Mouse (Mus musculus) intestine, postnatal 0 days (tissue): ENCODE measurements around the gene L2hgdh. TPM values are rescaled to one million over a fixed set of nuclear protein-coding genes. Genes with fewer than 3 reads are reported as not detected.

Source experiments
- ATAC-seq: fragments of 200-750 bp; cut with Nextera tagmentation; 2 replicates; pipeline ENCODE4 v1.8.0; 2017; ENCODE audit warnings: mild to moderate bottlenecking, moderate TSS enrichment, moderate library complexity
- H3K27ac ChIP-seq: fragments of 300-500 bp; sonication (generic); 2 replicates; pipeline ENCODE4 v1.5.1; 2014; ENCODE audit warnings: mild to moderate bottlenecking, low read depth, low read length, moderate library complexity
- H3K27me3 ChIP-seq: fragments of 300-500 bp; sonication (generic); replicated peaks from 2 replicates; pipeline ENCODE4 v1.6.1; 2014; ENCODE audit warnings: low read length, mixed read lengths; ENCODE audit not compliant: control insufficient read depth, insufficient read depth
- H3K36me3 ChIP-seq: fragments of 300-500 bp; sonication (generic); 2 replicates; pipeline ENCODE4 v1.6.1; 2014; ENCODE audit warnings: mild to moderate bottlenecking, moderate library complexity; ENCODE audit not compliant: control insufficient read depth, insufficient read depth
- H3K4me1 ChIP-seq: fragments of 300-500 bp; sonication (generic); replicated peaks from 2 replicates; pipeline ENCODE4 v1.6.1; 2014; ENCODE audit warnings: antibody characterized with exemption, low read length, mixed read lengths; ENCODE audit not compliant: control insufficient read depth, insufficient read depth
- H3K4me2 ChIP-seq: fragments of 300-500 bp; sonication (generic); replicated peaks from 2 replicates; pipeline ENCODE4 v1.6.1; 2014; ENCODE audit warnings: low read depth, mild to moderate bottlenecking, moderate library complexity
- H3K4me3 ChIP-seq: fragments of 300-500 bp; sonication (generic); 2 replicates; pipeline ENCODE4 v1.5.1; 2014; ENCODE audit warnings: low read depth, low read length
- H3K9ac ChIP-seq: fragments of 300-500 bp; sonication (generic); 2 replicates; pipeline ENCODE4 v1.6.1; 2014; ENCODE audit warnings: mild to moderate bottlenecking, low read depth, low read length
- H3K9me3 ChIP-seq: fragments of 300-500 bp; sonication (generic); 2 replicates; pipeline ENCODE4 v1.6.1; 2016; ENCODE audit warnings: mixed run types; ENCODE audit not compliant: control insufficient read depth
- CTCF ChIP-seq: sonication (generic); IDR thresholded peaks from 2 replicates; pipeline ENCODE4 v1.5.1; 2016; ENCODE audit warnings: low read depth, mild to moderate bottlenecking, control low read depth, antibody characterized with exemption, moderate library complexity
- WGBS: fragments of 180-500 bp; shearing (Covaris S2); extraction: QIAGEN DNeasy Blood & Tissue Kit; methylation state at CpG from one replicate; pipeline ENCODE4 v1.1.7; 2014; 5-methylcytosine and 5-hydroxymethylcytosine counted together
- polyA plus RNA-seq: library from polyadenylated mRNA; unstranded; fragments of >200 nt; fragmentation: Nextera tagmentation; extraction: Ambion mirVana; gene quantifications from 2 replicates; pipeline ENCODE4 v1.2.1, GENCODE M21; 2015

The L2hgdh gene
- polyA plus RNA-seq, 1 experiment from 2014 or later = 13.8 TPM

DNA sequence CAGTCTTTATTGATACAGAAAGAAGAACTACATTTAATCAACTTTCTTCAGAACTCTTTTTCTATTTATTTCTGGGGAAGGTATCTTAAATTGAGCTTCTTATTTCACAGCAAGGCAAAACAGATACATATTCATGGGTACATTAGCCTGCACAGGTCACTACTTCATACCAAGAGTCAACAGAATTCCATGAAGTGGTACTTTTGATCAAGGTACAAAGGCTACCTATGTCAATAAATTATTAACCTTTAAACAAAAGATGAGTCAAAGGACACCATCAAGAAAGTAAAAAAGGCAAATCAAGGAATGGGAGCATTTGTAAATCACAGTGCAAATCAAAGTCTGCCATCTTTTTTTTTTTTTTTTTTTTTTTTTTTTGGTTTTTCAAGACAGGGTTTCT lies 11.0 kb downstream of the L2hgdh start:
- no peak for TF ChIP-seq CTCF
- Histone ChIP-seq H3K4me3 (no peak overlapping the region), H3K4me2 (no peak overlapping the region), H3K9me3 (no peaks in the 10 kb centered on the region), H3K4me1 (no peaks in the 10 kb centered on the region), H3K36me3 (peaks cover 13% of the 10 kb centered on the region; the same call in 1 of the 2 replicates), H3K27me3 (no peaks in the 10 kb centered on the region), H3K9ac (no peak overlapping the region), H3K27ac (no peak overlapping the region)
- ATAC-seq = peak; percentile 64

DNA sequence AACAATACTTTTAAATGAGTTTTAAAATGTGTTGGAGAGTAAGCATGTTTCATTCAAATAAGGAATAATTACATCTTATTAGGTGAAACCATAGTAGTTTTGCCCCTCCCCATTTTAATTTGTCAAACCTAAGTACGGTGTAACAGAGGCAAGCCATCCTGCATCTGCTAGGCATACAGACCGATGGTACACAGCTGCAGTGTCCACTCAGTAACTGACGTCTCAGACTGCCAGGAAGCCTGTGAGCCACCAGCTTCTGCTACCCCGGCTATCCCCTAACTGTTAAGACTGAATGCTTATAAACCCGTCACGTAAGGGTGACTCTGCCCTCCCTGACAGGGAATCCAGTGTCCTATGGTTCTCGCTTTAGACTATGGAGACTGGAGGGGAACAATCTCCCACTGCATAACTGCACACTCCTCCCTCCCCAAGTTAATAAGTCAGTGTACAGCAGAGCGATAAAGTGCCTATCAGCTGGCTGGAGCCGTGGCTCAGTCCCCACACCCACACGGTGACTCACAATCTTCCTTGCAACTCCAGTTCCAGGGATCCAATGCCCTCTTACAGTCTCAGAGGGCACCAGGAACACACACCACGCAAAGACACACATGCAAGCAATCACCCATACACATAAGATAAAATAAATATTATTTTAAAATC lies 19.7 kb downstream of the L2hgdh start:
- H3K9me3 ChIP-seq = no peaks in the 10 kb centered on the region
- 48% methylated on average over 11 of the region's 11 CpGs for WGBS
- no peak overlapping the region for H3K27ac ChIP-seq
- H3K4me3 ChIP-seq = no peak overlapping the region
- no peaks in the 10 kb centered on the region for H3K4me1 ChIP-seq
- H3K9ac ChIP-seq = no peak overlapping the region
- no peaks in the 10 kb centered on the region for H3K27me3 ChIP-seq
- peak overlapping the region; percentile 55 for H3K4me2 ChIP-seq
- ATAC-seq = peak; percentile 96
- peaks cover 13% of the 10 kb centered on the region; the same call in 1 of the 2 replicates for H3K36me3 ChIP-seq
- TF ChIP-seq CTCF = no peak

DNA sequence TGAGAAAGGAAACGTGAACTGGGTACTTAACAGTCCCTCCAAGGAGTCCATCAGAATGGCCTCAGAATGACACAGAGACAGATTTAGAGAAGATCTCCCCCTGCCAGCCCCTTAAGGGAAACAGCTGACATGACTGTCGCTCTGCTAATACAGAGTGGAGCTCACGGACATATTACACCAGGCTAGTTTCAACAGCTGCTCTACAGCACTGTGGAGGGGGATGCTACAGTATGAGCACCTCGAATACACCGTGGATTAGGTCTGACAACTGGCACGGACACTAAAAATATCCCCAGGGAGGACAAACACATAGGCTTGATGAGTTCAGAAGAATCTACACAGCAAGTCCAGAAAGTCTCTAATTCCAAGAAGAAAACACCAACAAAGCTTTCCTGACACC lies 26.3 kb downstream of the L2hgdh start:
- no peaks in the 10 kb centered on the region for H3K4me1 ChIP-seq
- H3K4me2 ChIP-seq = no peak overlapping the region
- H3K36me3 ChIP-seq = peaks cover 13% of the 10 kb centered on the region; the same call in 1 of the 2 replicates
- WGBS = 88% methylated on average over 6 of the region's 6 CpGs
- ATAC-seq = no peak
- H3K27me3 ChIP-seq = no peaks in the 10 kb centered on the region
- no peak for TF ChIP-seq CTCF
- H3K4me3 ChIP-seq = no peak overlapping the region
- no peaks in the 10 kb centered on the region for H3K9me3 ChIP-seq
- no peak overlapping the region for H3K9ac ChIP-seq
- no peak overlapping the region for H3K27ac ChIP-seq

DNA sequence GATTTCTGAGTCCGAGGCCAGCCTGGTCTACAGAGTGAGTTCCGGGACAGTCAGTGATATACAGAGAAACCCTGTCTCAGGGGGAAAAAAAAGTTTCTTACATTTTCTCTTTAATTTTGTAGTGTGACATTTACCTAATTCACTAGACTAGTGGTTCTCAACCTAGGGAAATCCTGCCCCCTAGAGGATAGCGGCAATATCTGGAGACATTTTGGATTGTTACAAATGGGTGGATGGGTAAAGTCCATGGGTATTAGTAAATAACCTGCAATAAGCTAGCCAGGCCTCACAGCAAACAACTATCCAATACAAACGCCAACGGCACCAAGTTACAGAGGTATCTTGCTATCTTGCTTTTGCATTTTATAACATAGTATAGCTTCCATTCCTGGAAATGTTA lies 27.9 kb downstream of the L2hgdh start:
- no peak overlapping the region for H3K9ac ChIP-seq
- ATAC-seq = no peak
- H3K36me3 ChIP-seq = peaks cover 7% of the 10 kb centered on the region; the same call in 1 of the 2 replicates
- no peak overlapping the region for H3K4me3 ChIP-seq
- H3K9me3 ChIP-seq = no peaks in the 10 kb centered on the region
- TF ChIP-seq CTCF = peak; percentile 79
- H3K27ac ChIP-seq = no peak overlapping the region
- H3K4me1 ChIP-seq = no peaks in the 10 kb centered on the region
- WGBS = 62% methylated on average over 5 of the region's 5 CpGs
- no peaks in the 10 kb centered on the region for H3K27me3 ChIP-seq
- H3K4me2 ChIP-seq = no peak overlapping the region

DNA sequence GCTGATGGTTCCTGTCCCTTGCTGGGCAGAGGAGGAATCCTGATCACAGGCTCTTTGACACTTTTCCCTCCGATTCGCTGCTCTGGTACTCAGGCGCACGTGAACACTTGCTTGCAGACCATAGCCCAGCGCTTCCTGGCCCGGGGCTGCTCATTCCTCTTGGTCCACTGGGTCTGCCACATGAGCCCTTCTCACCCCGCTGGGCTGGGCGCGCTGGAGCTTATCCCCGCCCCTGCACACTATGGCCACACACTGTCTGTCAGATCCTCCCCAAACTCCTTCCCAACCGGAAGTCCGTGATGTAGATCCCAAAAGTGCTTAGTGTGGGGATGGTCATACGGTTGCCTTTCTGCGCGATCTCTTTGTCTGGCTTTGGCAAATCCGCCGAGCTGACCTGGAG lies 31.2 kb downstream of the L2hgdh start:
- Histone ChIP-seq H3K4me1 (no peaks in the 10 kb centered on the region), H3K9ac (no peak overlapping the region), H3K4me3 (no peak overlapping the region), H3K4me2 (no peak overlapping the region), H3K9me3 (no peaks in the 10 kb centered on the region), H3K27me3 (no peaks in the 10 kb centered on the region), H3K36me3 (no peaks in the 10 kb centered on the region; the same call in 1 of the 2 replicates), H3K27ac (no peak overlapping the region)
- no peak for TF ChIP-seq CTCF
- ATAC-seq = no peak
- WGBS = 90% methylated on average over 17 of the region's 17 CpGs

DNA sequence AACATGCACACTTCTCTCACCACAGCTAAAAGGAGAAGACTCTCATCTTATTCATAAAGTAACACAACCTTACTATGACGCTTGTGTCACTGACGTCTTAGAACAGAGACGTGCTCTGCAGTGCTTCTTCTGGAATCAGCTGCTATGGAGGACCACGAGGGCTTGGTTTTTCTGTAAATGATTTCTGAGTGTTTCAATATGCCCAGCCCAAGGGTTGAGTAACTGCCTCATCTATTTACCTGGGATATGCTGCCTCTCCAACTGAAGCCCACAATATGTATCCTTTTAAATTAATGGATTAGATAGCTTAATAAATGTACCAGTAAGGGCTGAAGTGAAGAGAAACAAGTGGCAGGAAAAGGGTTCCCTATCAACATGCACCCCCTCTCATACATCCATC lies 34.0 kb downstream of the L2hgdh start:
- no peak for TF ChIP-seq CTCF
- H3K9me3 ChIP-seq = no peaks in the 10 kb centered on the region

DNA sequence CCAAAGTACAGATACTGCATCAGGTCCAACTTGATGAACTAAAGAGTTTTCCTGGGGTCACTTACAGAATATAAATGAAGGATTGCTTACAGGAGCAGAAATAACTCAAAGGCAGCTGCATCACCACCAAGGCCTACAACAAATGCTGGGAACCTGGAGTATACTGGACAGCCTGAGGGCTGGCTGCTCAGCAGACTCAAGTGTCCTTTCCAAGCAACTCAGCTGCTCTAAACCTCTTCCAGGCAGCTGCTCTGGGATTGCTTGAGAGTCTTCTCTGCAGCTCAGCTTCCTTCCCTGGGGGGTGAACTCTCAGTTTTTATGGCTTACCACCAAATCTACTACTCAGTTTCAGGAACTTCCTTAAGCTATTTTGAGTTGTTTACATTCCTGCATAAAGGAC lies 35.6 kb downstream of the L2hgdh start:
- H3K27ac ChIP-seq = no peak overlapping the region
- TF ChIP-seq CTCF = no peak
- ATAC-seq = no peak
- no peaks in the 10 kb centered on the region for H3K9me3 ChIP-seq
- no peak overlapping the region for H3K4me3 ChIP-seq
- H3K36me3 ChIP-seq = no peaks in the 10 kb centered on the region; the same call in 1 of the 2 replicates
- H3K9ac ChIP-seq = no peak overlapping the region
- H3K27me3 ChIP-seq = no peaks in the 10 kb centered on the region
- H3K4me2 ChIP-seq = no peak overlapping the region
- H3K4me1 ChIP-seq = no peaks in the 10 kb centered on the region

More for the DNA sequence above, 34.0 kb downstream of the L2hgdh start:
- H3K36me3 ChIP-seq = no peaks in the 10 kb centered on the region; the same call in 1 of the 2 replicates
- no peaks in the 10 kb centered on the region for H3K27me3 ChIP-seq
- no peak overlapping the region for H3K9ac ChIP-seq
- H3K4me1 ChIP-seq = no peaks in the 10 kb centered on the region
- 92% methylated on average over 4 of the region's 4 CpGs for WGBS
- no peak overlapping the region for H3K27ac ChIP-seq
- no peak for ATAC-seq
- no peak overlapping the region for H3K4me2 ChIP-seq
- H3K4me3 ChIP-seq = no peak overlapping the region
